In genomic region chr2:164861094-164861493, GRCm38 (mm10) we compare ENCODE assay signal across 1 mouse cellular context.
TF ChIP-seq lines count a peak whose summit lies in the region.

No protein-coding gene starts in this region.

TF ChIP-seq in ES-E14, 5 proteins besides CTCF, POLR2A, EP300 and RAD21 (continued from another document):
- TF ChIP-seq ZNF384 (IDR thresholded peaks at IDR 0.05; ENCODE audit: low read depth, low read length) (no peak), ZC3H11A (IDR thresholded peaks at IDR 0.05; ENCODE audit: borderline replicate concordance, low read depth, low read length) (no peak), HCFC1 (IDR thresholded peaks at IDR 0.05; ENCODE audit: borderline replicate concordance, insufficient read depth, low read length) (no peak)
